Mouse (Mus musculus): ENCODE results near the gene Il6ra.

GRCm38 (mm10) chr3:89945026-89945425, 32.0 kb upstream of the Il6ra start:
- TF ChIP-seq POLR2A (IDR thresholded peaks at IDR 0.05; ENCODE audit: low read depth, low read length) (no peak), CTCF (IDR thresholded peaks at IDR 0.05; ENCODE audit: borderline replicate concordance, insufficient read depth, low read length) (peak; percentile 30; the same call in 1 of the 2 replicates)
